Mouse (Mus musculus): ENCODE data around the gene Unc119. TPM values are rescaled to one million over a fixed set of nuclear protein-coding genes. Genes with fewer than 3 reads are reported as not detected.

The Unc119 gene
- polyA plus RNA-seq (2012; rRNA removed) = 84.3 and 193 TPM in 2 replicates

DNA sequence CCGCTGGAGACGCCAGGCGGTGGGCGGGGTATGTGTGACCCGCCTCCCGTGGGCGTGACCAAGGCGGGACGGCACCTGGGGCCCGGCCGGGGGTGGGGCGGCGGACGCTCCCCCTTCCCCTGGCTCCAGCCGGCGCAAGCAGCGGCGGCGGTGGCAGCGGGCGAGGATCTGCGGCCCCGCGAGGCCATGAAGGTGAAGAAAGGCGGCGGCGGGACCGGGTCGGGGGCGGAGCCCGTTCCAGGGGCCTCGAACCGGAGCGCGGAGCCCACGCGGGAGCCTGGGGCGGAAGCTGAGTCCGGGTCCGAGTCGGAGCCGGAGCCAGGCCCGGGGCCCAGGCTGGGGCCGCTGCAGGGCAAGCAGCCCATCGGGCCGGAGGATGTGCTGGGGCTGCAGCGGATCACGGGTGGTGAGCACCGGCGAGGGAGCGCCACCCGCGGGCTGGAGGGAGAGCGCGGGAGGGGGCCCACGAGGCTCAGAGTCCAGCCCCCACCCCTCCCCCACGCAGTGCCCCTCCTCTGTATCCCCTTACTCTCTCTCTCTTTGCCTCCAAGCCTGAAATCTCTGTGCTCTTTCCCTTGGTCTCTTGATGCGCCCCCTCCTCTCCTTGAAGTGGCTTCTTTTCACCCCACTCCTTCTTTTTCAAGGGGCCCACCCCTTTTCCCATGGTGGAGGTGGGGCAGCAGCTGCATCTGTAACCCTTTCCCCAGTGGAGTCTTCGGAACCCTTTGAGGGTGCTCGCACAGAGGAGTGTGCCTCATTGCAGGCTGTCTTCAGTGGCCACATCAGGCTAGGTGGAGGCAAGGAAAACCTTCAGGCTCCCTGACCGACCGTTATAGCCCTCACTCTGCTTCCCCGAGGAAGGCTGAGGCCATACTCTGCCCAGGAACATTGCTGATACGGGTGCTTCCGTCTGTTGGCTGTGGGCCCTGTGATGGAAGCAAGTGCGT is at the start of gene Unc119:
Gene Unc119, plus strand, starts transcription at position 102 of the 947 bp plus-strand sequence.
- DNase-seq (ENCODE audit: low read depth) = no peak

DNA sequence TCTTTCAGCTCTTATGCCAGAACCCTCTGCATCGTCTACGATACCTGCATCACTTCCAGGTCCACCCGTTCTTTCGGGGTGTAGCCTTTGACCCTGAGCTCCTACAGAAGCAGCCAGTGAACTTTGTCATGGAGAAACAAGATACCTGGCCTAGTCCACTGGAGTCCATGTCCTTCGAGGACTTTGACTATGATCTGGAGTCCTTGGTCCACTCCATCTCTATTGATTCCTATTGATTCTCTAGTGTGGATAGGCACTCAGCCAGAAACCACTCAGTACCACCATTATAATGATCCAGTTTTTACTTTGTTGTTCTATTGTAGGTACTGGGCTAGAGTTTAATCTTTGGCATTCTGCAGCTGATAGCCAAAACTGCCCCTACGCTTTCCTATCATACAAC is 48.7 kb upstream of the Unc119 start:
- DNase-seq (ENCODE audit: low read depth) = no peak

DNA sequence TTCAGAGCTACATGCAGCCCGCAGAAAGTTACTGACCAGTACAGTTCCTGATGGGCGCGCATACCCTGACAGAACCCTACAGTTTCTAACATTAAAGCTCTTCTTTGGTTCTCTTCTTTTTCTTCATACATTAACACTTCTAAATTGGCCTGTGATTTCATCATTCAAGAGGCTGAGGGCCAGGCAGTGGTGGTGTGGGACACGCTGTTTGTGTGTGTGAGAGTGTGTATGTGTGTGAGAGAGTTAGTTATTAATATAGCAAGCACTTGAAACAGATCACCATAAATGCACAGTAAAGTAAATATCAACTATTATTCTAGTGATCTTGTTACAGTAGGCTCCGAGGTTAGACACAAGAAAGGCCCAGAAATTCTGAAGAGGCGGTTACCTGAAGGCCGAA is 42.4 kb upstream of the Unc119 start:
- DNase-seq (ENCODE audit: low read depth) = no peak

DNA sequence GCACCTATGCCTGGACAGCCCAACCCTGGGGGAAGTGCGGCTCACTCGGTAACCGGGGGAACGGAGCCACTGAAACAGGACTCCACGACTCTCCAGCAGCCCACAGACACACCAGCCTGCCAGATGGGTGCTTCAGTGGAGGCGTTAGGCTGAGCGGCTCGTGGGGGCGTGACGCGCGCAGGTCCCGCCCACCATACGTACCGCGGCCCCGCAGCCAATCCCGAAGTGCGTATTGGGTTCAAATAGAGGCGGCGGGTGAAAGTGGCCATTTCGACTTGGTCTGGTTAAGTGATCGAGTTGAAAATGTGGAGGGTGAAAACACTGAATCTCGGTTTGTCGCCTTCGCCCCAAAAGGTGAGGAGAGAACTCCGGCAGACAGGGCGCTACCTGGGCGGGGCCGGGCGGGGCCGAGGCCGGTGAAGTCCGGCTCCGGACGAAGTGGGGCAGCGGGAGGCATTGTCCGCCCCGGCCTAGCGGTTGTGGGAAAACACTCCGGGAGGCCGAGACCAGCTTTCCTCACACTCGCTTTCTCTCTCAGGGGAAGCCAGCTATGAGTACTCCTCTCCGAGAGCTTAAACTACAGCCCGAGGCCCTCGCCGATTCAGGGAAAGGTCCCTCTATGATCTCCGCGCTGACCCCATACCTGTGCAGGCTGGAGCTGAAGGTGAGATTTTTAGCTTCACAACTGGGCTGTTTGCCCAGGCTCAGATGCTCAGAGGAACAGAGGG is 41.8 kb upstream of the Unc119 start, which contains the start of gene Spag5:
Gene Spag5, plus strand, starts transcription at position 173 of the 728 bp plus-strand sequence.
- DNase-seq (ENCODE audit: low read depth) = peak; percentile 36

DNA sequence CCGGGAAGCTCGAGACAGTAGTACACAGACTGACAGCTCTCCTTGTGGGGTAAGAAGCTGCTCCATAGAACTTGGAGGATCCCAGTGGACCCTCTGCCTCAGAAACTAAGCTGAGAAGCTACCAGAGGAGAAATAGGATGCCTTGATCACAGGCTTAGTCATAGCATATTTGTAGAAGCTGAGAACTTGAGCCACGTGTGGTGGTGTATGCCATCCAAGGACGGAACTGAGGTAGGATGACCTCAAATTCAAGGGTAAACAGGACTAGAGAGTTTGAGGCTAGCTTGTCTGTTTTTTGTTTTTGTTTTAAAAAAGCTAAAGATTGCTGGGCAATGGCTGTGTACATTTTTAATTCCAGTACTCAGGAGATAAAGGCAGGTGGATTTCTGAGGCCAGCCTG is 38.0 kb upstream of the Unc119 start:
- no peak for DNase-seq (ENCODE audit: low read depth)

DNA sequence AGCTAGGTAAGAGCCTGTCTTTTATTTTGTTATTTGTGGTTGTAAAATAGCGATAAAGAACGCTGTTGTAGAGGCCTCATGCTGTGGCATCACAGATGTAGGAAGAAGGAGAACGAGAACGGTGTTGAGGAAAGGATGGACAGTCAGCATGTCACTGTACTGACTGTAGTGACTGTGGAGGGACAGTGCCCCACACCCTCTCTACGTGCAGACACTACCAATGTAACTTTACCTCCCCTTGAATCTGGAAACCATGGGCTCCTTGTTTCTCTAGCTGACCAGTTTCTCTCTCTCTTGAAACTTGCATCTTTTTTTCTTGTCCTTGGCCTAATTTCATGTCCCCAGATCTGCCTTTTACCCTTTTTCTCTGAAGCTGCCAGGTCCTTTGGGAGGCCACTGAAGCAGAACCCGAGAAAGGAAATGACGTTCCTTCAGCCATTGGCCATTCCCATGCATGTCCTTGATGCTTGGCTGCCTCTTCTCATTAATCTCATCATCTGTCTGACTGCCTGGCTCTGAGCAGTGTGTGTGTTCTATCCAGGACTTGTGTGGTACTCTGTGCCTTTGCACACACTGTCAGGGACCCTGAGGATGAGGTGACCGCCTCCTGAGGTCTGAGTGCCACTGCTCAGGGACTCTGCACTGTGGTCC is 32.3 kb upstream of the Unc119 start:
- DNase-seq (ENCODE audit: low read depth) = no peak

DNA sequence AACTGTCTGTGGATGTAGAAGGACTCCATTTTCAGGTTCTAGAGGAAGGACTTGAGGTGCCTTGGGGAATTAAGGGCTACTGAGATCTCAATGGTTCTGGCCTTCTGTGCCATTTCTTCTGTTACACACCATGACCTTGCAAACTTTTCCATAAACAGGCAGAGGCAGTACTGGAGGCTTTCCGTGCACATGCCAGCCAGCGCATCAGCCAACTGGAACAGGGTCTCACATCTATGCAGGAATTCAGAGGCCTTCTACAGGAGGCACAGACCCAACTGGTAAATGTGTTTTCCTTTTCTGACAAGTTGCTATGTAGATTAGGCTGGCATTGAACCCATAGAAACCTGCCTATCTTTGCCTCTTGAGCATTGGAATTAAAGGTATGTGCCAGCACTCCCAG is 29.6 kb upstream of the Unc119 start:
- DNase-seq (ENCODE audit: low read depth) = no peak

DNA sequence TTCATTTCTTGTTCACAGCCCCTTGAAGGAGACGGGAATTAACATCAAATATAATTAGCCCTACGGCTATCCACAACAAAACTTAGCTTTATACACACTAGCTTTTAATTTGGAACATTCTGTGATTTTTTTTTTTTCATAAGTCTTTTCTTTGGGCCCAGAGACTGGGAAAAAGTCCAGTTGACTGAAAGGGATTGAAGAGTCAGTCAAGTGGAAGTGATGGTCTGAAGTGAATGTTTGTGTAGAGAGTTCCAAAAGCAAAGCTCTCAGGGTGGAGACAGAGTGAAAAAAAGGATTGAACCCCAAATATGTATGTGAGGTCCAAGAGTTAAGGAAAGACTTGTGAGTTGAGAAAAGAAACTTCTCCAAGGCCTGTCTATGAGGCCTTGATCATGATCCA is 24.9 kb upstream of the Unc119 start:
- no peak for DNase-seq (ENCODE audit: low read depth)

DNA sequence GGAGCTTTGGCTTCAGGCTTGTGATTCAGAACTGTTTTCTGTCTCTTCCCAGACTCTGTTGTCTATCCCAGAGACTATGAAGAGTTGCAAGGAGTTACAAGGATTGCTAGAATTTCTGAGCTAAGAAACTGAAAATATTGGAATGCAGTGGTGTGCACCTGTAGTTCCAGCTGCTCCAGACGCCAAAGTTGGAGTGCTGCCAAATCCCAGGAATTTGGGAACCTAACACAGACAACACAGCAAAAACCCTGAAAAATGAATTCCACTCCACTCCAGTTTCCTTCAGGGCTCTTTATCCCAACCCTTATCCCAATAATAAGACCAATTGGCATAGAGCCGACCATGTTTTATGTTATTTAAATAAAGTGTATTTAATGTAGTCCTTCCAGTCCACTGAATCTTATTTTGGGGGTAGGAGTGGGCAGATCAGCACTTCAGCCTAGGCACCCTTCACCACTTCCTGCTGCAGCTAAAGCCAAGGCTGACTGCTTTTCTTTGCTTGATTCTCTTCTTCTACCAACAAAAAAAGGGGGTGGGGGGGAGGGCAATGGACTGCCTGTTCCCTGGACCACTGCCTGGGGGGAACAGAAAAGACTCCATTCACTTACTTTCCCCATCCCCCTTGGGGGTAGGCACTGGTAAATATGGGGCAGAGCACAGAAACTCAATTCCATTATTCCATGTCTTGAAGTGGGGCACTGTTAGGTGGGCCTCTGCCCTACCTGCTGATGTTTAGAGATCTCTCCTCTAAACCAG is 21.0 kb upstream of the Unc119 start:
- no peak for DNase-seq (ENCODE audit: low read depth)

DNA sequence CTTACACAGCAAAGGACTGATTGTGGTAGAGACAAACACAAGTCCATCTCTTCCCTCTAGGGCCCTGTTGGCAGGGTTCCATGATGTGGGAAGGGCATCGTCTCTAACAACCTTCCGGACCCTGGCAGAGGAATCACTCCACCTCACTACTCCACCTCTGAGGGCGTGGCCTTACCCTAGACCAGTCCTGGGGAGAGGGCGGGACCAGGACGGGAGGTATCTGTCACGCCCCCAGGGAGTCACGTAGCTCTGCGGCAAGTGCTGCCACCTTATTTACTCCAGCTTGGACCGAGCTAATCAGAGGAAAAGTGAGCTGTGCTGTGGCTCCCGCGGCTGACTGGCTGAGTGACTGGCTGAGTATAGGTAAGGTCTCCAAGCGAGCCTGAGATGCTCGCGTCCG is 20.4 kb upstream of the Unc119 start, which contains the start of gene Aldoc:
Gene Aldoc, plus strand, starts transcription at position 109 of the 400 bp plus-strand sequence.
- peak; percentile 58 for DNase-seq (ENCODE audit: low read depth)

DNA sequence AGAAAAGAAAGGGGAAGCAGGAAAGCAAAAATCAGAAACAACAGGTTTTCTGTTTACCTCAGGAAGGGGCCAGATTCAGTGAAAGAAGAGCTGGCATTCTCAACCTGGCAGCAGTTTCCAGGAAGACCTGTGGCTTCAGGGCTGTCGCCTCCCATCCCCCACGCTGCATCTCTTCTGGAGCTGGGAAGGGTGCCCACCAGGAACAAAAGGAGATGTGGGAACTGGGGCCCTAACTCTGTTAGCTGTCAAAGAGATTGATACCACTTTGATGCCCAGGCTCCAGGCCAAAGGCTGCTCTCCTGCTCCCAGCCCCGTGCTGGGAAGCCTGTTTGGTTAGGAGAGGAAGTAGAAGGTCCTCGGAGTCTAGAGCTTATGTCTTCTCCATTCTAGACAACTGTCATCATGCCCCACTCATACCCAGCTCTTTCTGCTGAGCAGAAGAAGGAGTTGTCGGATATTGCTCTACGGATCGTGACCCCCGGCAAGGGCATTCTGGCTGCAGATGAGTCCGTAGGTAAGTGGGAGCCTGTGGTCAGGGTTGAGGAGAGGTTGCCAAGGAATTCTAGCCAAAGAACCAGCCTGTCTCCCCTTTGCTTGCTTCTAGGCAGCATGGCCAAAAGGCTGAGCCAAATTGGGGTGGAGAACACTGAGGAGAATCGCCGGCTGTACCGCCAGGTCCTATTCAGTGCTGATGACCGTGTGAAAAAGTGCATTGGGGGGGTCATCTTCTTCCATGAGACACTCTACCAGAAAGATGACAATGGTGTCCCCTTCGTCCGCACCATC is 19.1 kb upstream of the Unc119 start:
- DNase-seq (ENCODE audit: low read depth) = no peak

DNA sequence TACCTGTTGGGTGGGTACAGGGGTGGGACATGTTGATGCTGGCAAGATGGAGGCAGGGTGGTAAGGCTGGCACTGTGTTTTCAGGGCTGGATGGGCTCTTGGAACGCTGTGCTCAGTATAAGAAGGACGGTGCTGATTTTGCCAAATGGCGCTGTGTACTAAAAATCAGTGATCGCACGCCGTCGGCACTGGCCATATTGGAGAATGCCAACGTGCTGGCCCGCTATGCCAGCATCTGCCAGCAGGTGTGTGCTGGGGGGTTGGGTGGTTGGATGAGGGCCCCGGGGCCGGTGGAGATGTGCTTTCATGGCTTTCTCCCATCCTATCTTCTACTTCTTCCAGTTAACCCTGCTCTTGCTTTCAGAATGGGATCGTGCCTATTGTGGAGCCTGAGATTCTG is 18.3 kb upstream of the Unc119 start:
- DNase-seq (ENCODE audit: low read depth) = no peak

DNA sequence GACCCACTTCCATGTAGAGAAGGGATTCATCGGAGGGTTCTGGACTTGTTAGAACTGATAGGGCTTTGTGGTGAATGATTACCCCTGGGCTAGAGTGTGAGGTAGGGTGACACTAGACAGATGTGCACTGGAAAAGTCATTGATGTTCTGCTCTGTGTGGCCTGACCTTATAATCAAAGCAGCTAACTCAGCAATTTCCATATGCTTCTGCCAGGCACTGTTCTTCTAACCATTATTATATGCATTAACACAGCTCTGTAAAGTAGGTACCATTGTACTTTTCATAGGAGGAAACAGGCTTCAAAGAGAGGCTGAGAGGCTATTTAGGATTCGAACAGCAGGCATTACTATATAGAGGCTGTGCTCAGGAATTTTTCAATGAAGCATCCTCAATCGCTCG is 16.1 kb upstream of the Unc119 start:
- no peak for DNase-seq (ENCODE audit: low read depth)

DNA sequence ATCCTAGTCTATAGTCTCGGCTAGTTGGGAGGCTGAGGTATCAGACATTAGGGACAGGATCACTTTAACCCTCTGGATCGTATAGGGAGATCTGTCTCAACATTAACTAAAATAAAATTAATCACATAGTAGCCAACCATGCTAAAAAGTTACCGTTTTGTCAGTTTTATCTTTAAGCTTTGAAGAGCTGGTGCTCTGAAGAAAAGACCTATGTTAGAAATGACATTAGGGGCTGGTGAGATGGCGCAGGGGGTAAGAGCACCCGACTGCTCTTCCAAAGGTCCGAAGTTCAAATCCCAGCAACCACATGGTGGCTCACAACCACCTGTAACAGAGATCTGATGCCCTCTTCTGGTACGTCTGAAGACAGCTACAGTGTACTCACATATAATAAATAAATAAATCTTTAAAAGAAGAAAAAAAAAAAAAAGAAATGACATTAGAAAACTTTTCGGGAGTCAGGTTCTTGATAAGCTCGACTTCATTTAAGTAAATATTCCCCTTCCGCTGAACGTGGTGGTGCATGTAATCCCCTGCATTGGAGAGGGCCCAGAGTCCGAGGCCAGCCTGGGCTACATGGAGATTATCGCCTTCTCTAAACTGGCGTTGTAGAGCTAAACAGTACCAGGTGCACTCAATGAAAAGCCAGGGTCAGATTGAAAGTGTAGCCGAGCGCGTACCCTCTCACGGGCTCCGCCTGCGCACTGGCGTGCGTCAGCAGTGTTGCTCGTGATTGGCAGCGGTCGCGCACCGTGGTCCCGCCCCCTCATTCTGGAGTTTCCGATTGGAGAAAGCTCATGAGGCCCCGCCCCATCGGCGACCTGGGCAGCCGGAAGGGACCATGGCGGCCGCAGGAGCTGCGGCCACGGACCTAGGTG is 15.4 kb upstream of the Unc119 start, which contains the start of gene Pigs:
Gene Pigs, plus strand, starts transcription at position 782 of the 878 bp plus-strand sequence.
- peak; percentile 40 for DNase-seq (ENCODE audit: low read depth)

DNA sequence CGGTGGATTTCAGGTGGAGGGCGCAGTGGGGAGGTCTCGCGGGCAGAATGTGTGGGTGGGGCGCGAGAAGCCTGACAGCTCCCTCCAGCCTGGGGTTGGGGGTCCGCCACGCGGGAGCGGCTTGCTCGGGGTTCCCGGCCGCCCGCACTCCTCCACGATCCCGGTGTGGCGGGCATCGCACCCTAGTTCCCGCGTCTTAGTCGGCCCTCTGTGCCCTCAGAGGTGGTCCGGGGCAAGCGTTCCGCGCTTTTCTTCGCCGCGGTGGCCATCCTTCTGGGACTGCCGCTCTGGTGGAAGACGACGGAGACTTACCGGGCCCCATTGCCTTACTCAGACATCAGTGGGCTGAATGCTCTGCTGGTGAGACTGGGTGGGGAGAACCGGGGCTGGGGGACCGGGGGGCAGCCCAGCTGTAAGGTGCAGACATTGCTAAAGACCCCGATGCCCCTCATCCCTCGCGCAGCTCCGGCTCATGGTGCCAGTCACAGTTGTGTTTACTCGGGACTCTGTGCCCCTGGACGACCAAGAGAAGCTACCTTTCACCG is 14.7 kb upstream of the Unc119 start:
- DNase-seq (ENCODE audit: low read depth) = no peak

DNA sequence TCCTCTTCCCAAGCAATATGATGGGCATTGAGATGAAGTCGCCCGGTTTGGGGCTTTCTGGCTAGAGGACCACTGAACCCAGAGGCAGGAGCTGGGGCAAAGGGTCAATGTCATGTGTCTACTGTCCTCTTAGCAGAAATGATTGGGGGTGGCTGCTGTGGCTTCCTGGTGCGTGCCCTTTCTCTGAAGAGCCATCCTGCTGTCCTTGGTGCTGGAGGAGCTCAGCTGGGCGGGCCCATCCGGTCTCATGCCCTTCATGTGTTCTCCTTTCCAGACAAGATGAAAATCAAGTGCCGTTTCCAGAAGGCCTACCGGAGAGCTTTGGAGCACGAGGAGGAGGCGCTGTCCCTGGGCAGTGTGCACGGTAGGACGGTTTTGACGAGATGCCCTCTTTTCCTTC is 10.6 kb upstream of the Unc119 start:
- no peak for DNase-seq (ENCODE audit: low read depth)

DNA sequence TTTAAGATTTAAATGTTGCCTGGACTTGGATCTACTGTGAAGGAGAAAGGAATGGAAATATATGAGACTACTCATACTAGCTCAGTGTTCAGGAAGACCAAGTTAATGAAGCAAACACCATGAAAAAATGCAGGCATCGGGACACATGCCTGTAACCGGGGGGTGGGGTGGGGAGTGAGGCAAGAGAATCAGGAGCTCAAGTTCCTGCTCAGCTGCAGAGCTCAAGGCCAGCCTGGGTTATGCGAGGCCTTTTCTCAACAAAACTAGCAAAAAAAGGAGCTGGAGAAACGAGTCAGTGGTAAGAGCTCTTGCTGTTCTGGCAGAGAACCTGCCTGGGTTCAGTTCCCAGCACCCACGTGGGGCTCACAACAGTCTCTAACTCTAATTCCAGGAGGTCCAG is 9.3 kb upstream of the Unc119 start:
- DNase-seq (ENCODE audit: low read depth) = no peak

DNA sequence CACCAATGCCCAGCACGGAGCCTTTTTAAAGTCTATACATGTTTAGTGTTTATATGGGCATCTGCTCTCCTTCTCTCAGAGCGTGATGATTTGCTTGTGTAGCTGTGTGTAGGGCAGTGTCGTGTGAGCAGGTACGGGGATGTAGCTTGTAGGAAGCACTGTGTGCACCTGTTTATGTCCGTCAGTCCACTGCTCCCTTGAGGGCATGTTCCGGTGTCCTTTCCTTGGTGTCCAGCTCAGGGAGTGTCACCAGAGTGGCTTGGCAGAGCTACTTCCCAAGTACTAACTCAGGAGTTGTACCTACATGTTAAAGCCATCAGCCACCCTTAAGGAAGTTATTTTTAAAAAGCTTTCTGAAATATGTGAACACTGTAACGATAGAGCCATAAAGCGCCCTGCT is 6.2 kb upstream of the Unc119 start:
- DNase-seq (ENCODE audit: low read depth) = no peak

DNA sequence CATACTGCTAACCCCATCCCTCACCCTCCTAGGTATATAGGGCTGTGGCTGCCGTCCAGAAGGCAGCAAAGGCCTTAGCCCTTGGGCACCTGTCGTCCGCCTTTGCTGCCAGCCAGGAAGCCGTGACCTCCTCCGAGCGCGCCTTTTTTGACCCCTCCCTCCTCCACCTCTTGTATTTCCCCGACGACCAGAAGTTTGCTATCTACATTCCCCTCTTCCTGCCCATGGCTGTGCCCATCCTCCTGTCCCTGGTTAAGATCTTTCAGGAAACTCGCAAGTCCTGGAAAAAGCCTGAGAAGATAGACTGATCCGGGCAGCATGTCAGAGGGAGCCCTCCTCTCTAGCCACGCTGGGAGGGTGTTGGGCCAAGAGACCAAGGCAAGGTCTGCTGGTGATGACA is 1.6 kb upstream of the Unc119 start:
- DNase-seq (ENCODE audit: low read depth) = no peak
